Mouse (Mus musculus) E14TG2a.4 (cell line): ENCODE measurements around the gene Ppil6.

Experiments used
- CTCF ChIP-seq: conservative IDR thresholded peaks from 2 replicates; pipeline ENCODE4 v1.5.1; 2014; ENCODE audit warnings: low read length
- POU5F1 ChIP-seq: IDR thresholded peaks from 2 replicates; pipeline ENCODE4 v1.6.1; 2014; ENCODE audit warnings: low read length, borderline replicate concordance

DNA sequence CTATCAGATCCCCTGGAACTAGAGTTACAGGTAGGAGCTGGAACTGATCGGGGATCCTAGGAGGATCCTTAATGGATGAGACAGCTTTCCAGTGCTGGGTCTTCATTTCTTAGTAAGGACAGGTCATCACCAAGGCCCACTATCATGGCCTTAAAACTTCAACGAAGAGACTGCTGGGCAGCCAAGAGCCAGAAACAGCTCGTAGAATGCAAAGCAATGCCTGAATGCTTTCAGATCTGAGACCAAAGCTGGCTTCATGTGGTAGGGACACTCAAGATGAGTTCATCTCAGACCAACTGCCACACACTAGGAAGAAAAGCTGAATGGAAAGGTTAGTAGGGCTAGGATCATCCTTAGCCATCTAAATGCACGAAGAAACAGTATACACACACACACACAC, 48.7 kb downstream of the Ppil6 start:
- TF ChIP-seq CTCF (no peak), POU5F1 (no peak)
